Mouse (Mus musculus): ENCODE data around the gene Ints1.
"Not testable (repeated sequence)": the region's sequence is repeated elsewhere in the genome, so short reads cannot be mapped to it uniquely, and the experiment has no call there.

Ints1 gene

GRCm38 (mm10) chr5:139756135-139756534 lies 19.3 kb downstream of the Ints1 start:
- DNase-seq (ENCODE audit: low spot score in 2 of 2) = no peak

GRCm38 (mm10) chr5:139754753-139755152 lies 20.7 kb downstream of the Ints1 start:
- DNase-seq (ENCODE audit: low spot score in 2 of 2) = no peak

- DNase-seq (ENCODE audit: low spot score in 2 of 2) = peak in 1 of 2 experiments; percentile 30
These were observed 24.9 kb downstream of the Ints1 start for GRCm38 (mm10) chr5:139750535-139750934.

GRCm38 (mm10) chr5:139749413-139750125 lies 25.9 kb downstream of the Ints1 start:
- no peak for DNase-seq (ENCODE audit: low spot score in 2 of 2)

- peak; percentile 46 to 55 for DNase-seq (ENCODE audit: low spot score in 2 of 2)
These were observed 29.7 kb downstream of the Ints1 start for GRCm38 (mm10) chr5:139745771-139746170.

- not testable (repeated sequence) for DNase-seq (ENCODE audit: low spot score in 2 of 2)
These were observed 32.8 kb downstream of the Ints1 start for GRCm38 (mm10) chr5:139742640-139743039.

- peak; percentile 60 to 78 for DNase-seq (ENCODE audit: low spot score in 2 of 2)
These were observed 36.7 kb downstream of the Ints1 start for GRCm38 (mm10) chr5:139738592-139739315.

GRCm38 (mm10) chr5:139737841-139738591 lies 37.5 kb downstream of the Ints1 start:
- no peak for DNase-seq (ENCODE audit: low spot score in 2 of 2)

- DNase-seq (ENCODE audit: low spot score in 2 of 2) = no peak
These were observed 39.0 kb downstream of the Ints1 start for GRCm38 (mm10) chr5:139736504-139736940.

- peak; percentile 90 to 95 for DNase-seq (ENCODE audit: low spot score in 2 of 2)
These were observed 39.6 kb downstream of the Ints1 start, which contains the start of gene Micall2 for GRCm38 (mm10) chr5:139735677-139736503. Gene Micall2 (minus strand): TSS chr5:139736336.

- no peak for DNase-seq (ENCODE audit: low spot score in 2 of 2)
These were observed 40.7 kb downstream of the Ints1 start for GRCm38 (mm10) chr5:139734746-139735145.

GRCm38 (mm10) chr5:139734016-139734415 lies 41.5 kb downstream of the Ints1 start:
- peak; percentile 41 to 68 for DNase-seq (ENCODE audit: low spot score in 2 of 2)

- DNase-seq (ENCODE audit: low spot score in 2 of 2) = peak; percentile 32 to 34
These were observed 42.8 kb downstream of the Ints1 start for GRCm38 (mm10) chr5:139732634-139733107.

GRCm38 (mm10) chr5:139730712-139731486 lies 44.6 kb downstream of the Ints1 start:
- DNase-seq (ENCODE audit: low spot score in 2 of 2) = no peak

GRCm38 (mm10) chr5:139727261-139727660 lies 48.2 kb downstream of the Ints1 start:
- no peak for DNase-seq (ENCODE audit: low spot score in 2 of 2)

- DNase-seq (ENCODE audit: low spot score in 2 of 2) = no peak
These were observed 49.3 kb downstream of the Ints1 start for GRCm38 (mm10) chr5:139726186-139726585.

- no peak for DNase-seq (ENCODE audit: low spot score in 2 of 2)
These were observed 50.9 kb downstream of the Ints1 start for GRCm38 (mm10) chr5:139724336-139725116.

GRCm38 (mm10) chr5:139723113-139723512 lies 52.4 kb downstream of the Ints1 start:
- no peak for DNase-seq (ENCODE audit: low spot score in 2 of 2)

- no peak for DNase-seq (ENCODE audit: low spot score in 2 of 2)
These were observed 52.8 kb downstream of the Ints1 start for GRCm38 (mm10) chr5:139722709-139723108.

- DNase-seq (ENCODE audit: low spot score in 2 of 2) = no peak
These were observed 56.5 kb downstream of the Ints1 start for GRCm38 (mm10) chr5:139718949-139719348.
